Mouse (Mus musculus) midbrain, embryonic 14.5 days (tissue): ENCODE measurements around the gene Ttpal. TPM values are rescaled to one million over a fixed set of nuclear protein-coding genes. Genes with fewer than 3 reads are reported as not detected.

Source experiments
- ATAC-seq: fragments of 200-750 bp; cut with Nextera tagmentation; 2 replicates; pipeline ENCODE4 v1.8.0; 2017; ENCODE audit warnings: moderate number of reproducible peaks, moderate library complexity; ENCODE audit not compliant: low FRiP score, low TSS enrichment
- DNase-seq: peaks from one replicate; pipeline ENCODE4 v3.0.0-alpha.2; 2015
- H3K27ac ChIP-seq: fragments of 300-500 bp; sonication (generic); replicated peaks from 2 replicates; pipeline ENCODE4 v1.5.1; 2014; ENCODE audit warnings: mild to moderate bottlenecking, low read depth, low read length, moderate library complexity
- H3K27me3 ChIP-seq: fragments of 300-500 bp; sonication (generic); 2 replicates; pipeline ENCODE4 v1.6.1; 2014; ENCODE audit warnings: low read length, control low read depth, mixed read lengths; ENCODE audit not compliant: control insufficient read depth, insufficient read depth
- H3K36me3 ChIP-seq: fragments of 300-500 bp; sonication (generic); 2 replicates; pipeline ENCODE4 v1.6.1; 2014; ENCODE audit warnings: low read length, control low read depth; ENCODE audit not compliant: control insufficient read depth, insufficient read depth
- H3K4me1 ChIP-seq: fragments of 300-500 bp; sonication (generic); 2 replicates; pipeline ENCODE4 v1.6.1; 2014; ENCODE audit warnings: mild to moderate bottlenecking, antibody characterized with exemption, low read length, control low read depth; ENCODE audit not compliant: control insufficient read depth, insufficient read depth
- H3K4me2 ChIP-seq: fragments of 300-500 bp; sonication (generic); 2 replicates; pipeline ENCODE4 v1.6.1; 2014; ENCODE audit warnings: mild to moderate bottlenecking, low read length, moderate library complexity
- H3K4me3 ChIP-seq: fragments of 300-500 bp; sonication (generic); replicated peaks from 2 replicates; pipeline ENCODE4 v1.5.1; 2014; ENCODE audit warnings: low read depth, low read length
- H3K9ac ChIP-seq: fragments of 300-500 bp; sonication (generic); replicated peaks from 2 replicates; pipeline ENCODE4 v1.6.1; 2014; ENCODE audit warnings: mild to moderate bottlenecking, low read length, moderate library complexity
- H3K9me3 ChIP-seq: fragments of 300-500 bp; sonication (generic); 2 replicates; pipeline ENCODE4 v1.6.1; 2016; ENCODE audit warnings: low read length, control low read depth, mixed read lengths; ENCODE audit not compliant: control insufficient read depth
- WGBS: fragments of 180-500 bp; shearing (Covaris S2); extraction: QIAGEN DNeasy Blood & Tissue Kit; methylation state at CpG from one replicate; pipeline ENCODE4 v1.1.7; 2014; 5-methylcytosine and 5-hydroxymethylcytosine counted together
- polyA plus RNA-seq: library from polyadenylated mRNA; unstranded; fragments of >200 nt; fragmentation: Nextera tagmentation; extraction: Ambion mirVana; gene quantifications from 2 replicates; pipeline ENCODE4 v1.2.1, GENCODE M21; 2014

Gene Ttpal
- polyA plus RNA-seq, 1 experiment from 2014 or later: 60.6 TPM

DNA sequence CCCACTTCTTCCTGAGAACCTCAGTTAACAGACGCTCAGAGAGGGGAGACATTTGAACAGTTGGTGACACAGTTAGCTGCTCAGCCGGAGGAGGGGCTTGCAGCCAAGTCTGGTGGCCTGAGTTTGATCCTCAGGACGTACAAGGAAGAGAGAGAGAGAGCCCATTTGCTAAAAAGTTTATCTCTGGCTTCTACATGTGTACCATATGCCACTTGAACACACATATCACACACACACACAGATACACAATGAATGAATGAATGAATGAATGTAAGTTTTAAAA, 5.3 kb upstream of the Ttpal start:
- no peaks in the 10 kb centered on the region for H3K4me1 ChIP-seq
- no peak overlapping the region for H3K4me2 ChIP-seq
- 76% methylated on average over 3 of the region's 3 CpGs for WGBS
- H3K9ac ChIP-seq: no peak overlapping the region
- no peaks in the 10 kb centered on the region for H3K27me3 ChIP-seq
- no peaks in the 10 kb centered on the region for H3K9me3 ChIP-seq
- H3K4me3 ChIP-seq: no peak overlapping the region
- no peak for ATAC-seq
- H3K36me3 ChIP-seq: no peaks in the 10 kb centered on the region
- H3K27ac ChIP-seq: no peak overlapping the region
- DNase-seq: no peak

GRCm38 (mm10) chr2:163597661-163598060, 4.5 kb upstream of the Ttpal start:
- Histone ChIP-seq H3K4me2 (no peak overlapping the region), H3K27me3 (no peaks in the 10 kb centered on the region), H3K9me3 (no peaks in the 10 kb centered on the region), H3K9ac (no peak overlapping the region), H3K36me3 (no peaks in the 10 kb centered on the region), H3K4me1 (no peaks in the 10 kb centered on the region), H3K27ac (no peak overlapping the region), H3K4me3 (no peak overlapping the region)
- no peak for ATAC-seq
- peak; percentile 61 for DNase-seq
- 59% methylated on average over 4 of the region's 4 CpGs for WGBS

GRCm38 (mm10) chr2:163599226-163599625, 2.9 kb upstream of the Ttpal start:
- Histone ChIP-seq H3K36me3 (no peaks in the 10 kb centered on the region), H3K27me3 (no peaks in the 10 kb centered on the region), H3K4me1 (peaks cover 9% of the 10 kb centered on the region), H3K9me3 (no peaks in the 10 kb centered on the region), H3K27ac (no peak overlapping the region), H3K4me2 (no peak overlapping the region), H3K9ac (no peak overlapping the region), H3K4me3 (no peak overlapping the region)
- 3% methylated on average over 1 of the region's 1 CpGs for WGBS
- no peak for ATAC-seq
- DNase-seq: peak; percentile 81

DNA sequence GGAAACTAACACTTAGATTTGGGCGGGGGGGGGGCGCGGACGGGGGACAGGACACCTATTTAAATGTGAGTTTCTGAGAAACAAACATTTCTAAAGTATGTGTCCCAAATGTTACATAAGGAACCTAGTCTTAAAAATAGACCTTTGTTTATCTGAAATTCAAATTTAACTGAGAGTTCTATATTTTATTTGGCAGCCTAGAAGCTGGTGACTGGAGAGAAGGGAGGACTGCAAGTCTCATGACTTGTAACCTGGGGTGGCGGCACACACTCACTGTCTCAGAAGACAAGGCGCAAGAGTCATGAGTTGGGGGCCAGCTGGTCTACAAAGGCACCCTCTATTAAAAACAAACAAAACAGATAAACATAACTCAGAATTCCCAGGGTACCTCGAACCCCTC, 1.0 kb upstream of the Ttpal start:
- Histone ChIP-seq H3K9me3 (no peaks in the 10 kb centered on the region), H3K4me3 (no peak overlapping the region), H3K27ac (no peak overlapping the region), H3K36me3 (no peaks in the 10 kb centered on the region), H3K4me2 (no peak overlapping the region), H3K4me1 (peaks cover 9% of the 10 kb centered on the region), H3K9ac (no peak overlapping the region), H3K27me3 (no peaks in the 10 kb centered on the region)
- ATAC-seq (no peak), DNase-seq (no peak)
- WGBS: 93% methylated on average over 7 of the region's 7 CpGs

GRCm38 (mm10) chr2:163601712-163602100, 408 bp upstream of the Ttpal start:
- DNase-seq (peak; percentile 38), ATAC-seq (no peak)
- peak overlapping the region; percentile 90; the same call in 1 of the 2 replicates for H3K9ac ChIP-seq
- H3K9me3 ChIP-seq: no peaks in the 10 kb centered on the region
- H3K27me3 ChIP-seq: no peaks in the 10 kb centered on the region
- peak overlapping the region; percentile 85 for H3K4me3 ChIP-seq
- 78% methylated on average over 7 of the region's 7 CpGs for WGBS
- H3K4me2 ChIP-seq: peak overlapping the region; percentile 92
- H3K27ac ChIP-seq: peak overlapping the region; percentile 96; the same call in 1 of the 2 replicates
- no peaks in the 10 kb centered on the region for H3K36me3 ChIP-seq
- peaks cover 9% of the 10 kb centered on the region for H3K4me1 ChIP-seq

- peaks cover 9% of the 10 kb centered on the region for H3K4me1 ChIP-seq
- H3K36me3 ChIP-seq: peaks cover 28% of the 10 kb centered on the region
- ATAC-seq (no peak), DNase-seq (no peak)
- H3K27ac ChIP-seq: no peak overlapping the region
- H3K9me3 ChIP-seq: no peaks in the 10 kb centered on the region
- H3K4me2 ChIP-seq: no peak overlapping the region
- no peaks in the 10 kb centered on the region for H3K27me3 ChIP-seq
- H3K4me3 ChIP-seq: no peak overlapping the region
- 88% methylated on average over 7 of the region's 7 CpGs for WGBS
- H3K9ac ChIP-seq: no peak overlapping the region
These were observed 4.0 kb downstream of the Ttpal start for GRCm38 (mm10) chr2:163606161-163606560.

- H3K4me2 ChIP-seq: no peak overlapping the region
- H3K9me3 ChIP-seq: no peaks in the 10 kb centered on the region
- no peaks in the 10 kb centered on the region for H3K27me3 ChIP-seq
- H3K4me1 ChIP-seq: peaks cover 7% of the 10 kb centered on the region
- H3K9ac ChIP-seq: no peak overlapping the region
- 87% methylated on average over 7 of the region's 7 CpGs for WGBS
- DNase-seq (no peak), ATAC-seq (no peak)
- no peak overlapping the region for H3K27ac ChIP-seq
- no peak overlapping the region for H3K4me3 ChIP-seq
- H3K36me3 ChIP-seq: peaks cover 38% of the 10 kb centered on the region
These were observed 5.9 kb downstream of the Ttpal start for GRCm38 (mm10) chr2:163608008-163608407.

DNA sequence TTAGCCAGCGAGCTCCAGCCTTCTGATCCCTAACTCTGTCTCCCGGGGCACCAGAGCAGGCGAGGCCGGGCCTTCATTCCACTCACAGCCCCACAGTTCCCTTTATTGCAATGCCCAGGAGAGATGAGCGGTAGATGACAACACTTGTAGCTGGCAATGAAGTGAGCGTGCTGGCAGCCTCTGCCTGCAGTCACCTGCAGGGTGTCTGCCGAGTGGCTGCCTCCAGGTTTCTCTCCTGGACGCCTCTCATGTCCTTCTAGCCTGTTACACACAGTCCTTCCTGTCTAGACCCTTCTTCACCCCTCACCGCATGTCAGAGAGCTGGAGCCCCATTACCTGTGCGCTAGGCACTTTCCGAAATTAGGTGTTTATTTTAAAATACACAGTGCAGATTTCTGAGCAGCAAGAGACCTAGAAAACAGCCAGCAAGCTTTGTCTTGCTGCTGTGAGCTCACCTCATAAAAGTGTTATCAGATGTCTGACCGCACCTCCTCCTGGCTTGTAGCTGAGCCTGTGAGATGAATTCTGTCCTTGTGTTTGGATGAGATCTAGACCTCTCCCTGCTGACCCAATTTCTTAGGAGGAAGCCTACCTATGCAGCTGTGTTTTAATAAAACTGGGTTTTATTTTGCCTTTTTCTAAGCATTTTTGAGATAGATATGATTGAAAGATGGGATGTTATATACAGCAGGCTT, 7.3 kb downstream of the Ttpal start:
- Histone ChIP-seq H3K9ac (no peak overlapping the region), H3K36me3 (peaks cover 52% of the 10 kb centered on the region), H3K4me1 (no peaks in the 10 kb centered on the region), H3K9me3 (no peaks in the 10 kb centered on the region), H3K27ac (no peak overlapping the region), H3K4me2 (no peak overlapping the region), H3K4me3 (no peak overlapping the region), H3K27me3 (no peaks in the 10 kb centered on the region)
- DNase-seq (no peak), ATAC-seq (no peak)
- WGBS: 87% methylated on average over 12 of the region's 12 CpGs

GRCm38 (mm10) chr2:163611176-163611575, 9.1 kb downstream of the Ttpal start:
- 91% methylated on average over 9 of the region's 9 CpGs for WGBS
- Histone ChIP-seq H3K36me3 (peaks cover 70% of the 10 kb centered on the region), H3K27me3 (no peaks in the 10 kb centered on the region), H3K4me2 (no peak overlapping the region), H3K9ac (no peak overlapping the region), H3K4me1 (no peaks in the 10 kb centered on the region), H3K27ac (no peak overlapping the region), H3K4me3 (no peak overlapping the region), H3K9me3 (no peaks in the 10 kb centered on the region)
- DNase-seq (no peak), ATAC-seq (no peak)
